Mouse (Mus musculus) forebrain, embryonic 16.5 days (tissue): ENCODE data around the gene Ninj1. TPM values are rescaled to one million over a fixed set of nuclear protein-coding genes. Genes with fewer than 3 reads are reported as not detected.

Experiments
- ATAC-seq: fragments of 200-750 bp; cut with Nextera tagmentation; 2 replicates; pipeline ENCODE4 v1.8.0; 2017; ENCODE audit warnings: mild to moderate bottlenecking, moderate library complexity
- H3K27ac ChIP-seq: fragments of 300-500 bp; sonication (generic); 2 replicates; pipeline ENCODE4 v1.5.1; 2014; ENCODE audit warnings: low read length, control low read depth
- H3K27me3 ChIP-seq: fragments of 300-500 bp; sonication (generic); replicated peaks from 2 replicates; pipeline ENCODE4 v1.6.1; 2014; ENCODE audit warnings: low read length; ENCODE audit not compliant: control insufficient read depth, insufficient read depth
- H3K36me3 ChIP-seq: fragments of 300-500 bp; sonication (generic); 2 replicates; pipeline ENCODE4 v1.6.1; 2014; ENCODE audit not compliant: control insufficient read depth, insufficient read depth
- H3K4me1 ChIP-seq: fragments of 300-500 bp; sonication (generic); replicated peaks from 2 replicates; pipeline ENCODE4 v1.6.1; 2014; ENCODE audit warnings: low read length; ENCODE audit not compliant: control insufficient read depth, insufficient read depth
- H3K4me2 ChIP-seq: fragments of 300-500 bp; sonication (generic); 2 replicates; pipeline ENCODE4 v1.6.1; 2014; ENCODE audit warnings: mild to moderate bottlenecking, low read length, control low read depth
- H3K4me3 ChIP-seq: fragments of 300-500 bp; sonication (generic); replicated peaks from 2 replicates; pipeline ENCODE4 v1.5.1; 2014; ENCODE audit warnings: mild to moderate bottlenecking, low read length, control low read depth
- H3K9ac ChIP-seq: fragments of 300-500 bp; sonication (generic); replicated peaks from 2 replicates; pipeline ENCODE4 v1.6.1; 2014; ENCODE audit warnings: low read depth, low read length, control low read depth
- H3K9me3 ChIP-seq: fragments of 300-500 bp; sonication (generic); 2 replicates; pipeline ENCODE4 v1.6.1; 2016; ENCODE audit warnings: low read length; ENCODE audit not compliant: control insufficient read depth
- WGBS: fragments of 180-500 bp; shearing (Covaris S2); extraction: QIAGEN DNeasy Blood & Tissue Kit; methylation state at CpG from one replicate; pipeline ENCODE4 v1.1.7; 2014; 5-methylcytosine and 5-hydroxymethylcytosine counted together
- polyA plus RNA-seq: library from polyadenylated mRNA; unstranded; fragments of >200 nt; fragmentation: Nextera tagmentation; extraction: Ambion mirVana; gene quantifications from 2 replicates; pipeline ENCODE4 v1.2.1, GENCODE M21; 2015

Gene Ninj1
- polyA plus RNA-seq, 1 experiment from 2014 or later = 21.3 TPM

GRCm38 (mm10) chr13:49215128-49215503 lies 27.8 kb downstream of the Ninj1 start:
- H3K9ac ChIP-seq = peak overlapping the region; percentile 73
- no peaks in the 10 kb centered on the region for H3K9me3 ChIP-seq
- WGBS = 14% methylated on average over 5 of the region's 5 CpGs
- H3K4me2 ChIP-seq = peak overlapping the region; percentile 84
- no peaks in the 10 kb centered on the region for H3K27me3 ChIP-seq
- H3K27ac ChIP-seq = no peak overlapping the region; the same call in 1 of the 2 replicates
- H3K4me3 ChIP-seq = peak overlapping the region; percentile 82
- H3K36me3 ChIP-seq = no peaks in the 10 kb centered on the region
- H3K4me1 ChIP-seq = peaks cover 36% of the 10 kb centered on the region
- ATAC-seq = no peak

- H3K27ac ChIP-seq = no peak within 1 kb of the TSS; the same call in 1 of the 2 replicates
- H3K4me3 ChIP-seq = peak within 1 kb of the TSS; percentile 82
- under 1% methylated on average over 78 of the region's 78 CpGs for WGBS
- H3K9me3 ChIP-seq = no peaks in the 10 kb centered on the region
- no peaks in the 10 kb centered on the region for H3K36me3 ChIP-seq
- H3K4me2 ChIP-seq = peak within 1 kb of the TSS; percentile 84
- peaks cover 36% of the 10 kb centered on the region for H3K4me1 ChIP-seq
- H3K9ac ChIP-seq = peak within 1 kb of the TSS; percentile 73
- no peaks in the 10 kb centered on the region for H3K27me3 ChIP-seq
- ATAC-seq = peak; percentile 87
These were observed 28.4 kb downstream of the Ninj1 start, which contains the start of gene Card19 for GRCm38 (mm10) chr13:49215504-49216219. Card19 (minus strand) TSS chr13:49216037.

GRCm38 (mm10) chr13:49216220-49216552 lies 28.9 kb downstream of the Ninj1 start:
- H3K27me3 ChIP-seq = no peaks in the 10 kb centered on the region
- H3K9ac ChIP-seq = peak overlapping the region; percentile 73
- H3K4me3 ChIP-seq = peak overlapping the region; percentile 82
- ATAC-seq = no peak
- H3K4me2 ChIP-seq = peak overlapping the region; percentile 84
- no peak overlapping the region for H3K27ac ChIP-seq
- 3% methylated on average over 17 of the region's 17 CpGs for WGBS
- H3K9me3 ChIP-seq = no peaks in the 10 kb centered on the region
- peaks cover 36% of the 10 kb centered on the region for H3K4me1 ChIP-seq
- H3K36me3 ChIP-seq = no peaks in the 10 kb centered on the region

GRCm38 (mm10) chr13:49216808-49217561 lies 29.7 kb downstream of the Ninj1 start:
- Histone ChIP-seq H3K4me1 (peaks cover 30% of the 10 kb centered on the region), H3K9me3 (no peaks in the 10 kb centered on the region), H3K36me3 (no peaks in the 10 kb centered on the region), H3K27me3 (no peaks in the 10 kb centered on the region), H3K9ac (no peak overlapping the region), H3K27ac (no peak overlapping the region), H3K4me3 (no peak overlapping the region), H3K4me2 (no peak overlapping the region)
- no peak for ATAC-seq
- 61% methylated on average over 9 of the region's 9 CpGs for WGBS

GRCm38 (mm10) chr13:49218651-49219050 lies 31.4 kb downstream of the Ninj1 start:
- Histone ChIP-seq H3K36me3 (no peaks in the 10 kb centered on the region), H3K9ac (no peak overlapping the region), H3K27me3 (no peaks in the 10 kb centered on the region), H3K4me2 (no peak overlapping the region), H3K27ac (no peak overlapping the region), H3K4me3 (no peak overlapping the region), H3K9me3 (no peaks in the 10 kb centered on the region), H3K4me1 (peaks cover 20% of the 10 kb centered on the region)
- no peak for ATAC-seq
- WGBS = 21% methylated on average over 3 of the region's 3 CpGs

GRCm38 (mm10) chr13:49219367-49219766 lies 32.1 kb downstream of the Ninj1 start:
- peaks cover 17% of the 10 kb centered on the region for H3K4me1 ChIP-seq
- WGBS = 82% methylated on average over 4 of the region's 4 CpGs
- H3K4me2 ChIP-seq = no peak overlapping the region
- H3K9ac ChIP-seq = no peak overlapping the region
- no peaks in the 10 kb centered on the region for H3K27me3 ChIP-seq
- H3K4me3 ChIP-seq = no peak overlapping the region
- H3K27ac ChIP-seq = no peak overlapping the region
- no peaks in the 10 kb centered on the region for H3K36me3 ChIP-seq
- H3K9me3 ChIP-seq = no peaks in the 10 kb centered on the region
- ATAC-seq = no peak

- H3K4me1 ChIP-seq = peaks cover 7% of the 10 kb centered on the region
- H3K9me3 ChIP-seq = no peaks in the 10 kb centered on the region
- no peak overlapping the region for H3K9ac ChIP-seq
- no peak overlapping the region for H3K4me2 ChIP-seq
- H3K36me3 ChIP-seq = no peaks in the 10 kb centered on the region
- no peaks in the 10 kb centered on the region for H3K27me3 ChIP-seq
- no peak overlapping the region for H3K4me3 ChIP-seq
- H3K27ac ChIP-seq = no peak overlapping the region
- no peak for ATAC-seq
- 29% methylated on average over 5 of the region's 5 CpGs for WGBS
These were observed 33.6 kb downstream of the Ninj1 start for GRCm38 (mm10) chr13:49220912-49221311.

- Histone ChIP-seq H3K27me3 (no peaks in the 10 kb centered on the region), H3K27ac (no peak overlapping the region), H3K9ac (no peak overlapping the region), H3K4me2 (no peak overlapping the region), H3K36me3 (no peaks in the 10 kb centered on the region), H3K4me1 (0 out of 2 replicates have a peak, but pooled peaks cover 3% of the 10 kb centered on the region), H3K4me3 (no peak overlapping the region), H3K9me3 (no peaks in the 10 kb centered on the region)
- WGBS = 18% methylated on average over 10 of the region's 10 CpGs
- no peak for ATAC-seq
These were observed 37.0 kb downstream of the Ninj1 start for GRCm38 (mm10) chr13:49224314-49224713.

- WGBS = 24% methylated on average over 6 of the region's 6 CpGs
These were observed 37.4 kb downstream of the Ninj1 start for GRCm38 (mm10) chr13:49224729-49225128.

More at GRCm38 (mm10) chr13:49224729-49225128, 37.4 kb downstream of the Ninj1 start:
- Histone ChIP-seq H3K4me1 (0 out of 2 replicates have a peak, but pooled peaks cover 3% of the 10 kb centered on the region), H3K27ac (no peak overlapping the region), H3K9ac (no peak overlapping the region), H3K4me3 (no peak overlapping the region), H3K4me2 (no peak overlapping the region), H3K9me3 (no peaks in the 10 kb centered on the region), H3K27me3 (no peaks in the 10 kb centered on the region), H3K36me3 (no peaks in the 10 kb centered on the region)
- no peak for ATAC-seq
